Mouse (Mus musculus): ENCODE measurements around the gene Slc28a3. TPM values are rescaled to one million over a fixed set of nuclear protein-coding genes. Genes with fewer than 3 reads are reported as not detected.

Slc28a3 gene
- polyA plus RNA-seq, 1 experiment from 2014 or later: 0.02 TPM

- no peaks in the 10 kb centered on the region for H3K4me1 ChIP-seq (replicated peaks)
- H3K9me3 ChIP-seq (replicated peaks): no peaks in the 10 kb centered on the region
- no peaks in the 10 kb centered on the region for H3K36me3 ChIP-seq (replicated peaks)
- no peak for ATAC-seq (ENCODE audit: insufficient read depth)
- no peak overlapping the region for H3K9ac ChIP-seq
- H3K27ac ChIP-seq (replicated peaks): no peak overlapping the region
- WGBS (ENCODE audit: insufficient replicate concordance): 63% methylated on average over 15 of the region's 15 CpGs
- H3K4me3 ChIP-seq (replicated peaks): no peak overlapping the region
- H3K27me3 ChIP-seq: no peaks in the 10 kb centered on the region
- no peak overlapping the region for H3K4me2 ChIP-seq
These were observed 50.1 kb downstream of the Slc28a3 start for GRCm38 (mm10) chr13:58560497-58561138.

- Histone ChIP-seq H3K27ac (replicated peaks) (no peak overlapping the region), H3K4me2 (no peak overlapping the region), H3K27me3 (no peaks in the 10 kb centered on the region), H3K4me3 (replicated peaks) (no peak overlapping the region), H3K4me1 (replicated peaks) (no peaks in the 10 kb centered on the region), H3K36me3 (replicated peaks) (no peaks in the 10 kb centered on the region), H3K9ac (no peak overlapping the region), H3K9me3 (replicated peaks) (no peaks in the 10 kb centered on the region)
- WGBS (ENCODE audit: insufficient replicate concordance): 68% methylated on average over 12 of the region's 12 CpGs
- ATAC-seq (ENCODE audit: insufficient read depth): no peak
These were observed 52.5 kb downstream of the Slc28a3 start for GRCm38 (mm10) chr13:58558216-58558615.

- H3K9ac ChIP-seq: no peak overlapping the region
- 33% methylated on average over 1 of the region's 1 CpGs for WGBS (ENCODE audit: insufficient replicate concordance)
- H3K36me3 ChIP-seq (replicated peaks): no peaks in the 10 kb centered on the region
- no peak for ATAC-seq (ENCODE audit: insufficient read depth)
- no peak overlapping the region for H3K4me3 ChIP-seq (replicated peaks)
- no peaks in the 10 kb centered on the region for H3K9me3 ChIP-seq (replicated peaks)
- no peaks in the 10 kb centered on the region for H3K4me1 ChIP-seq (replicated peaks)
- no peaks in the 10 kb centered on the region for H3K27me3 ChIP-seq
- H3K27ac ChIP-seq (replicated peaks): no peak overlapping the region
- H3K4me2 ChIP-seq: no peak overlapping the region
These were observed 54.7 kb downstream of the Slc28a3 start for GRCm38 (mm10) chr13:58556018-58556417.

GRCm38 (mm10) chr13:58555561-58555960, 55.1 kb downstream of the Slc28a3 start:
- Histone ChIP-seq H3K4me1 (replicated peaks) (no peaks in the 10 kb centered on the region), H3K4me2 (no peak overlapping the region), H3K36me3 (replicated peaks) (no peaks in the 10 kb centered on the region), H3K9ac (no peak overlapping the region), H3K27me3 (no peaks in the 10 kb centered on the region), H3K9me3 (replicated peaks) (no peaks in the 10 kb centered on the region), H3K27ac (replicated peaks) (no peak overlapping the region), H3K4me3 (replicated peaks) (no peak overlapping the region)
- 60% methylated on average over 5 of the region's 5 CpGs for WGBS (ENCODE audit: insufficient replicate concordance)
- no peak for ATAC-seq (ENCODE audit: insufficient read depth)

- Histone ChIP-seq H3K4me2 (no peak overlapping the region), H3K27ac (replicated peaks) (no peak overlapping the region), H3K36me3 (replicated peaks) (no peaks in the 10 kb centered on the region), H3K27me3 (peaks cover 17% of the 10 kb centered on the region), H3K9me3 (replicated peaks) (no peaks in the 10 kb centered on the region), H3K4me1 (replicated peaks) (no peaks in the 10 kb centered on the region), H3K9ac (no peak overlapping the region), H3K4me3 (replicated peaks) (no peak overlapping the region)
- ATAC-seq (ENCODE audit: insufficient read depth): no peak
- 54% methylated on average over 4 of the region's 4 CpGs for WGBS (ENCODE audit: insufficient replicate concordance)
These were observed 58.8 kb downstream of the Slc28a3 start for GRCm38 (mm10) chr13:58551924-58552323.

- Histone ChIP-seq H3K27me3 (peaks cover 23% of the 10 kb centered on the region), H3K9me3 (replicated peaks) (no peaks in the 10 kb centered on the region), H3K4me2 (no peak overlapping the region), H3K4me1 (replicated peaks) (peaks cover 10% of the 10 kb centered on the region), H3K4me3 (replicated peaks) (no peak overlapping the region), H3K9ac (no peak overlapping the region), H3K27ac (replicated peaks) (no peak overlapping the region), H3K36me3 (replicated peaks) (no peaks in the 10 kb centered on the region)
- 47% methylated on average over 7 of the region's 7 CpGs for WGBS (ENCODE audit: insufficient replicate concordance)
- no peak for ATAC-seq (ENCODE audit: insufficient read depth)
These were observed 63.1 kb downstream of the Slc28a3 start for GRCm38 (mm10) chr13:58547570-58547969.

GRCm38 (mm10) chr13:58543688-58544408, 66.8 kb downstream of the Slc28a3 start:
- peaks cover 19% of the 10 kb centered on the region for H3K27me3 ChIP-seq
- H3K4me1 ChIP-seq (replicated peaks): peaks cover 41% of the 10 kb centered on the region
- H3K4me2 ChIP-seq: peak overlapping the region; percentile 65; the same call in 1 of the 2 replicates
- WGBS (ENCODE audit: insufficient replicate concordance): 58% methylated on average over 12 of the region's 12 CpGs
- H3K4me3 ChIP-seq (replicated peaks): no peak overlapping the region
- no peaks in the 10 kb centered on the region for H3K36me3 ChIP-seq (replicated peaks)
- H3K9ac ChIP-seq: 0 out of 2 replicates have a peak overlapping the region, but pooled peaks have one; percentile 35
- no peak overlapping the region for H3K27ac ChIP-seq (replicated peaks)
- H3K9me3 ChIP-seq (replicated peaks): no peaks in the 10 kb centered on the region
- no peak for ATAC-seq (ENCODE audit: insufficient read depth)

- H3K4me2 ChIP-seq: peak overlapping the region; percentile 65
- peak overlapping the region; percentile 87 for H3K27ac ChIP-seq (replicated peaks)
- H3K4me1 ChIP-seq (replicated peaks): peaks cover 49% of the 10 kb centered on the region
- 22% methylated on average over 7 of the region's 7 CpGs for WGBS (ENCODE audit: insufficient replicate concordance)
- H3K36me3 ChIP-seq (replicated peaks): no peaks in the 10 kb centered on the region
- ATAC-seq (ENCODE audit: insufficient read depth): peak; percentile 91
- no peaks in the 10 kb centered on the region for H3K9me3 ChIP-seq (replicated peaks)
- H3K27me3 ChIP-seq: peaks cover 14% of the 10 kb centered on the region
- peak overlapping the region; percentile 35 for H3K9ac ChIP-seq
- H3K4me3 ChIP-seq (replicated peaks): peak overlapping the region; percentile 33
These were observed 67.6 kb downstream of the Slc28a3 start for GRCm38 (mm10) chr13:58543066-58543465.

- peak overlapping the region; percentile 87 for H3K27ac ChIP-seq (replicated peaks)
These were observed 68.1 kb downstream of the Slc28a3 start for GRCm38 (mm10) chr13:58542601-58543041.

GRCm38 (mm10) chr13:58542167-58542566, 68.5 kb downstream of the Slc28a3 start:
- Histone ChIP-seq H3K4me2 (peak overlapping the region; percentile 65), H3K4me1 (replicated peaks) (peaks cover 58% of the 10 kb centered on the region), H3K9me3 (replicated peaks) (no peaks in the 10 kb centered on the region), H3K27ac (replicated peaks) (peak overlapping the region; percentile 87), H3K4me3 (replicated peaks) (no peak overlapping the region), H3K27me3 (peaks cover 5% of the 10 kb centered on the region; the same call in 1 of the 2 replicates), H3K36me3 (replicated peaks) (no peaks in the 10 kb centered on the region), H3K9ac (peak overlapping the region; percentile 9; the same call in 1 of the 2 replicates)
- WGBS (ENCODE audit: insufficient replicate concordance): 53% methylated on average over 8 of the region's 8 CpGs
- no peak for ATAC-seq (ENCODE audit: insufficient read depth)

More at GRCm38 (mm10) chr13:58542601-58543041, 68.1 kb downstream of the Slc28a3 start:
- H3K9ac ChIP-seq: peak overlapping the region; percentile 26
- peak overlapping the region; percentile 33 for H3K4me3 ChIP-seq (replicated peaks)
- 21% methylated on average over 10 of the region's 10 CpGs for WGBS (ENCODE audit: insufficient replicate concordance)
- peak overlapping the region; percentile 65 for H3K4me2 ChIP-seq
- ATAC-seq (ENCODE audit: insufficient read depth): peak; percentile 81
- H3K9me3 ChIP-seq (replicated peaks): no peaks in the 10 kb centered on the region
- H3K36me3 ChIP-seq (replicated peaks): no peaks in the 10 kb centered on the region
- H3K27me3 ChIP-seq: peaks cover 10% of the 10 kb centered on the region
- H3K4me1 ChIP-seq (replicated peaks): peaks cover 53% of the 10 kb centered on the region

GRCm38 (mm10) chr13:58541620-58542019, 69.1 kb downstream of the Slc28a3 start:
- WGBS (ENCODE audit: insufficient replicate concordance): 57% methylated on average over 4 of the region's 4 CpGs
- Histone ChIP-seq H3K9me3 (replicated peaks) (no peaks in the 10 kb centered on the region), H3K4me3 (replicated peaks) (no peak overlapping the region), H3K9ac (no peak overlapping the region), H3K36me3 (replicated peaks) (no peaks in the 10 kb centered on the region), H3K4me1 (replicated peaks) (peaks cover 63% of the 10 kb centered on the region), H3K27me3 (peaks cover 5% of the 10 kb centered on the region; the same call in 1 of the 2 replicates), H3K4me2 (no peak overlapping the region), H3K27ac (replicated peaks) (0 out of 2 replicates have a peak overlapping the region, but pooled peaks have one; percentile 87)
- no peak for ATAC-seq (ENCODE audit: insufficient read depth)
